Mouse (Mus musculus): ENCODE measurements at regions not wholly inside any gene's neighbourhood (a gene's known extent, or its start where the extent isn't known, plus 50 kb on each side); places are given as distances from the start of the nearest gene placed in this dataset.

DNA sequence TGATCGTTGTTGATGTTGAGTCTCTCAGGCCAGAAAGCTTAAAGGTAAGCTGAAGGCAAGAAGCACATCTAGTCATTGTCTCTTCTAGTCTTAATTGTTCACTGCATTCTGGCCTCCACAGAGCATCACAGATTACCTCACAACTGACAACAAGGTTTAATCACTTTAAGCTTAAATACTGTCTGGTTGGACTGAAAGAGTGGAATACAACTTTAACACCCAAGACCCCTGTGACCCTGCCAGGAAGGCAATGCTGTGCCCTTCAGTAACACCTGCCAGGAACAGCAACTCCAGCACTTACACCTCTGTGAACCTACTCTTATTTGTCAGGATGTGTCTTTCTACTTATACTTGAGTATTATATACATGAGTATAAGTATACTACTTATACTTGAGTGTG, 360.7 kb downstream of the Dync2h1 start:
- Histone ChIP-seq H3K4me1 (ENCODE audit: control insufficient read depth, insufficient read depth, insufficient read length, low read length) (no peaks in the 10 kb centered on the region), H3K27me3 (ENCODE audit: control insufficient read depth, insufficient read depth, low read length) (no peaks in the 10 kb centered on the region), H3K36me3 (ENCODE audit: control insufficient read depth, insufficient read depth, low read length) (no peaks in the 10 kb centered on the region), H3K4me3 (ENCODE audit: low read depth, low read length) (no peak overlapping the region), H3K27ac (ENCODE audit: insufficient read depth, low read depth, low read length) (no peak overlapping the region)
- TF ChIP-seq POLR2A (IDR thresholded peaks at IDR 0.05; ENCODE audit: low read depth, low read length) (no peak), CTCF (IDR thresholded peaks at IDR 0.05; ENCODE audit: extremely low read depth, insufficient read length, insufficient replicate concordance, low read depth, low read length) (no peak)
- WGBS: 78% methylated on average over 1 of the region's 1 CpGs

DNA sequence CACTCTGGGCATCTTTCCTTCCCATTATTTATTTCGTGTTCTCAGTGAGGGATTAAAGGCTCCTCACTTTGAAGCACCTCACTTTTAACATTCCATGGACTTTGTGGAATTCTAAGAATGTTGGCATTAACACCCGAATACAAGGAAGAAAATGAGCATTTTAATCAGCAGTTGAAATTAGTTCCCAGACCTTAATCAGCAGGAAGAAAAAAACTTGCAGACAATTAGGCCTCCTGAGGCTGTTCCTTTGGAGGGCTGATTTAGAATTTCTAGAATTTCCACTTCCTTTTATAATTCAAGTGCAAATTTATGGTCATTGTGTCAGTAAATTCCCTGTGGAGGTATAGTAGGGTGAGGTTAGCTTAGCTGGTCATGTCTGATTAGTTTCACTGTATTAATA, 407.6 kb downstream of the Dync2h1 start:
- Histone ChIP-seq H3K4me3 (ENCODE audit: low read depth, low read length) (no peak overlapping the region), H3K36me3 (ENCODE audit: control insufficient read depth, insufficient read depth, low read length) (no peaks in the 10 kb centered on the region), H3K27me3 (ENCODE audit: control insufficient read depth, insufficient read depth, low read length) (no peaks in the 10 kb centered on the region), H3K4me1 (ENCODE audit: control insufficient read depth, insufficient read depth, insufficient read length, low read length) (no peaks in the 10 kb centered on the region), H3K27ac (ENCODE audit: insufficient read depth, low read depth, low read length) (no peak overlapping the region)
- TF ChIP-seq CTCF (IDR thresholded peaks at IDR 0.05; ENCODE audit: extremely low read depth, insufficient read length, insufficient replicate concordance, low read depth, low read length) (no peak), POLR2A (IDR thresholded peaks at IDR 0.05; ENCODE audit: low read depth, low read length) (no peak)
- 30% methylated on average over 2 of the region's 2 CpGs for WGBS

DNA sequence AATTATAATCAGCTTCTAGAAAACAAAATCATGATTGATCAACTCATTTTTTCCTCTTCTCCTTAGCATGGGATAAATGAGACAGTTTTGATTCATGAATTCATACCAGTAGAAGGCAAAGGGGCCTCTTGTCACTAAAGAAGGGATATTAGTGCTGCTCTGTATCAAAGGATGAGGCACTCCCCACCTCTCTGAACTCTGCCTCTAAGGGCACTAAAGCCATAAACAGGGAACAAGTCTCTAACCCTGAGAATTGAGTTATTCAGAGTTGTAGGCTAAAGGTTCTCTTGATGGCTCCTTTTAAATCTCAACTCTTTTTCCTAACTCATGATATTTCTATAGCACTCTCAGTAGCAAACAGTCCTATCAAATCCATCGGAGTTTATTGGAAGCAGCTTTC, 442.8 kb downstream of the Dync2h1 start:
- no peak overlapping the region for H3K27ac ChIP-seq (ENCODE audit: insufficient read depth, low read depth, low read length)
- no peaks in the 10 kb centered on the region for H3K27me3 ChIP-seq (ENCODE audit: control insufficient read depth, insufficient read depth, low read length)
- no peak overlapping the region for H3K4me3 ChIP-seq (ENCODE audit: low read depth, low read length)
- no peaks in the 10 kb centered on the region for H3K4me1 ChIP-seq (ENCODE audit: control insufficient read depth, insufficient read depth, insufficient read length, low read length)
- 63% methylated on average over 1 of the region's 1 CpGs for WGBS
- no peaks in the 10 kb centered on the region for H3K36me3 ChIP-seq (ENCODE audit: control insufficient read depth, insufficient read depth, low read length)
- TF ChIP-seq POLR2A (IDR thresholded peaks at IDR 0.05; ENCODE audit: low read depth, low read length): no peak
- TF ChIP-seq CTCF (IDR thresholded peaks at IDR 0.05; ENCODE audit: extremely low read depth, insufficient read length, insufficient replicate concordance, low read depth, low read length): no peak

DNA sequence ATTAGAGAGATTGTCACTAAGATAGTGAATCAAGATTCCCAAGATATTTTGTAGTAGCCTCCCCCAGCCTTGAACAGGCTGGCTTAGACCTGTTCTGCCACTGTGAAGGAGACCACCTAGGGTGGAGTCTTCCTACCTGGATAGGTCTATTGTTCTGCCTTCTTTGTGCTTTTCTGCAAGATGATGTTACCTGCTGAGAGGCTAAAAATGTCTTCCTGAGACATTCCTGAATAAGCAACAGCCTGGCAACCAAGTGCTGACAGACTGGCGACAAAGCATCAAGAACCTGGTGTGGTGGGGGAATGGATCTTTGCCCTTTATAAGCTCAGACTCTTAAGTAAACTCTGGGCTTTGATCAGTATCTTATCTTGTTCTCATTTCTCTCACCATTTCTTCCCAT, 447.8 kb downstream of the Dync2h1 start:
- 53% methylated on average over 1 of the region's 1 CpGs for WGBS

DNA sequence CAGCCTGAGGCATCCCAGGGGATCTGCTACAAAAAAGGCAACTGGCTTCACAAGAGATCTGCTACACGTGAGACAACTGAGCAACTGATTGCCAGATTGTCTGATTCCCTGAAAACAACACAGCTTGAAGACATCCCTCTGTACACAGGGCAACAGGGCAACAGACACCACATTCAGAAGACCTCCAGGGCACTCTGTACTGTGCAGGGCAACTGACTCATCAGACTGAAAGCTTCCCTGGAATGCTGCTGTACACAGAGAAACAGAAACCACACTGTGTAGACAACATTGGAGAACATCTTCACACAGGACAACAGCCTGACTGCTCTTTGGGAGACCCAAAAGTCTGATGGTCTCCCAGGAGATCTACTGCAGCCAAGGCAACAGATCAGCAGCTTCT, 456.8 kb upstream of the Ddi1 start:
- H3K4me3 ChIP-seq (ENCODE audit: low read depth, low read length): no peak overlapping the region
- H3K27me3 ChIP-seq (ENCODE audit: control insufficient read depth, insufficient read depth, low read length): no peaks in the 10 kb centered on the region
- H3K27ac ChIP-seq (ENCODE audit: insufficient read depth, low read depth, low read length): no peak overlapping the region
- H3K36me3 ChIP-seq (ENCODE audit: control insufficient read depth, insufficient read depth, low read length): no peaks in the 10 kb centered on the region
- TF ChIP-seq CTCF (IDR thresholded peaks at IDR 0.05; ENCODE audit: extremely low read depth, insufficient read length, insufficient replicate concordance, low read depth, low read length) (no peak), POLR2A (IDR thresholded peaks at IDR 0.05; ENCODE audit: low read depth, low read length) (no peak)
- WGBS: 55% methylated on average over 1 of the region's 1 CpGs
- no peaks in the 10 kb centered on the region for H3K4me1 ChIP-seq (ENCODE audit: control insufficient read depth, insufficient read depth, insufficient read length, low read length)

More for the DNA sequence above, 447.8 kb downstream of the Dync2h1 start:
- TF ChIP-seq POLR2A (IDR thresholded peaks at IDR 0.05; ENCODE audit: low read depth, low read length): no peak
- no peak for TF ChIP-seq CTCF (IDR thresholded peaks at IDR 0.05; ENCODE audit: extremely low read depth, insufficient read length, insufficient replicate concordance, low read depth, low read length)
- Histone ChIP-seq H3K27ac (ENCODE audit: insufficient read depth, low read depth, low read length) (no peak overlapping the region), H3K36me3 (ENCODE audit: control insufficient read depth, insufficient read depth, low read length) (no peaks in the 10 kb centered on the region), H3K4me1 (ENCODE audit: control insufficient read depth, insufficient read depth, insufficient read length, low read length) (no peaks in the 10 kb centered on the region), H3K4me3 (ENCODE audit: low read depth, low read length) (no peak overlapping the region), H3K27me3 (ENCODE audit: control insufficient read depth, insufficient read depth, low read length) (no peaks in the 10 kb centered on the region)

DNA sequence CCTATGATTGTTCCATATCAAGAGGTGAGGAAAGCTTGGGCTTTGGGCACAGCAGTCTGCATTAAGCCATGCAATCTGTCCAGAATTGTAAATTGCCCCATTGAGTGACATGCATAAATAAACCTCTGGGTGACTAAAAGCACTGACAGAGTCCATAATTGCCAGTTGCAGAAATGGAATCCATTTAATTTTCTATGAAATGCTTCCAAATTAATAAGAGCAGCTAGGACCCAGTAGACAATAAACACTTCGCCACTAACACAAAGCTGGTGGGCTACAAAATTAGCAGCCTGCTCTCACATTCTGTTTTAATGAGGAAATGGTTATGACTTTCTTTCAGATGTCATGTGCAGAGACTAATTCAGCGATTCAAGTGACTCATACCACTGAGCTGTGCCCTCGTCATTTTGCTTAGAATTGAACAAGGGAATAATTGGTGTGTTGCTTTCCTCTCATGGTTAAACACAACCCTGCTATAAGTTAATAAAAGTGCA, 407.6 kb upstream of the Ddi1 start:
- Histone ChIP-seq H3K4me3 (ENCODE audit: low read depth, low read length) (no peak overlapping the region), H3K4me1 (ENCODE audit: control insufficient read depth, insufficient read depth, insufficient read length, low read length) (no peaks in the 10 kb centered on the region), H3K27me3 (ENCODE audit: control insufficient read depth, insufficient read depth, low read length) (no peaks in the 10 kb centered on the region), H3K27ac (ENCODE audit: insufficient read depth, low read depth, low read length) (no peak overlapping the region), H3K36me3 (ENCODE audit: control insufficient read depth, insufficient read depth, low read length) (no peaks in the 10 kb centered on the region)
- TF ChIP-seq CTCF (IDR thresholded peaks at IDR 0.05; ENCODE audit: extremely low read depth, insufficient read length, insufficient replicate concordance, low read depth, low read length): no peak
- no peak for TF ChIP-seq POLR2A (IDR thresholded peaks at IDR 0.05; ENCODE audit: low read depth, low read length)
- WGBS: 68% methylated on average over 3 of the region's 3 CpGs

DNA sequence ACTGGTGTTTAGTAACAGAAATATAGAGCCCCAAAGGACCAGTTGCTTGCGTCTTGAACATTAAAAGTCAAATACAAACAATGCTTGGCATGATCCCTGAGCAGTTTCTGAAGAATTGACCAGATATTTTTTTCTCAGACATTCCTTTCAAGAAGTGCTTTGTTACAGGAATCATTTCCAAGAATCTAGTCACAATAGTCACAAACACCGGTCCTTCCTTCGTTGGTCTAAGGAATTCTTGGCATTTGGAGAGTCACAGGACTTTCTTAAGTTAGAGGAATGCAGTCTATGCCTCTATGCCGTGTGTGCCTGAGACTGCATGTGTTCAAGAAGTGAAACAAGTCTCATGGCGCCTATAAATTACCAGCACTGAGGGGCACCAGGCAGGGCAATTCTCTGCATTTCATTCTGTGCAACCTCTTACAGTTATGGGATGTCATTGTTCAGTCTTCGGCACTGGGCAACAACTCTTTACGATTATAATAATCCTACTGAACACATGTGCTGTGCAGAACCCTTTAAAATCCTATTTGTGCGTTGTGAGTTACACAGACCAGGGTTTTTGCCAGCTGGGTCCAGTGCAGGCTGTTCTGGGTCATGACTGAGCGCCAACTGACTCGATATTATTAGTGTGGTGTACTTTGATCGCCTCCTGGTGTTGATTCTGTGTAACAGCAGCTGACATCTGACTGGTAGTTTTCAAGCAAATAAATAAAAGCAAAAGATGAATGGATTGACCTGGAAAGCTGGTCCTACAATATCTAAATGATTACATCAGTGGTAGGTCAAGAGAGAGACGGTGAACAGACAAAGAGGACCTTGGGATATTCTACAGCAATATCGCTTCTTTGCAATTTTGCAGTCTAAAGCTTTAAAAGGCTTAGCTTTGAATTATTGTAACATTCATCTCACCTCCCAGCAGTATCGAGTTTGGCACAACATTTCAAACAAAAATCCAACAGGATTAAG, 398.6 kb upstream of the Ddi1 start:
- Histone ChIP-seq H3K4me3 (ENCODE audit: low read depth, low read length) (no peak overlapping the region), H3K4me1 (ENCODE audit: control insufficient read depth, insufficient read depth, insufficient read length, low read length) (no peaks in the 10 kb centered on the region), H3K36me3 (ENCODE audit: control insufficient read depth, insufficient read depth, low read length) (no peaks in the 10 kb centered on the region), H3K27ac (ENCODE audit: insufficient read depth, low read depth, low read length) (no peak overlapping the region), H3K27me3 (ENCODE audit: control insufficient read depth, insufficient read depth, low read length) (no peaks in the 10 kb centered on the region)
- TF ChIP-seq CTCF (IDR thresholded peaks at IDR 0.05; ENCODE audit: extremely low read depth, insufficient read length, insufficient replicate concordance, low read depth, low read length): peak; percentile 27; the same call in 1 of the 2 replicates
- no peak for TF ChIP-seq POLR2A (IDR thresholded peaks at IDR 0.05; ENCODE audit: low read depth, low read length)
- 38% methylated on average over 14 of the region's 14 CpGs for WGBS

Measured in small intestine, adult 2 months (tissue).